Mouse (Mus musculus) cerebellum, adult 2 months (tissue): ENCODE data around the gene Ankrd12.

ENCODE experiments used
- CTCF ChIP-seq: fragments of 200-500 bp; IDR thresholded peaks from 2 replicates; pipeline ENCODE4 v1.5.1; 2011; ENCODE audit warnings: low read depth, mild to moderate bottlenecking, control low read depth, low read length, moderate library complexity, borderline replicate concordance; ENCODE audit not compliant: insufficient read depth
- POLR2A ChIP-seq: fragments of 200-500 bp; IDR thresholded peaks from 2 replicates; pipeline ENCODE4 v1.6.1; 2011; ENCODE audit warnings: low read length, control low read depth, borderline replicate concordance; ENCODE audit not compliant: insufficient read depth

DNA sequence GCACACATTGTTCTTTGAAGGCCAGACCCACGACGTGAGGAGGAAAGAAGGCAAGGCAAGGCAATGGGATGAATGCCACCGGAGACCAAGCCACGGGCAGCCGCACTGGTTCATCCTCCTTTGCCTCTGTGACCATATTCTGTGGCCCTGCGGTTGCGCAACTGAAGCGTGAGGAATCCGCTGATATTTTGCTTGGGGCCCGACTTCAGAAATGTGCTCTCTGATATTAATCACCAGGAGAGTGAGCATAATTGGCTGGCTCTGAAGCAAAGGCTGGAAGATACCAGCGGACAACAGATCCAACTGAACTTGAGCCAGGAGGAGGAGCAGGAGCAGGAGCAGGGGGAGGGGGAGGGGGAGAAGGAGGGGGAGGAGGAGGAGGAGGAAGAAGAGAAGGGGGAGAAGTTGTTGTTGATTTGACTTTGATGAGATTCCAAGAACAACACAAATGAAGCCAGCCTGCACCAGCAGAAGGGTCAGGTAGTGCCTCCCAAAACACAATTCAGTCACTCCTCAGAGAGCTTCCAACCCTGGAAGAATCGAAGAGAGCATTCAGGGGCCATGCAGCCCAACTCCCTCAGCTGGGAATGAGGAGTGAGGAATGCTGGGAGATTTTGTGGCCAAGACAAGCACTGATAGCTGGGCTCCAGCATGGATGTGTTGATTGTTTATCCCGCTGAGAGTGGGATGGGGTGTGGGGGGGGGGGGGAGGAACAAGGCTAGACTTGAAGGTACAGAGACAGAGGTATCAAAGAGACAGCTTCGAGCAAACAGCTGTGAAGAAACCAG is 119.7 kb downstream of the Ankrd12 start:
- TF ChIP-seq POLR2A, result no peak
- no peak for TF ChIP-seq CTCF
